Mouse (Mus musculus) hindbrain, embryonic 13.5 days (tissue): ENCODE results near the gene Golph3l. TPM values are rescaled to one million over a fixed set of nuclear protein-coding genes. Genes with fewer than 3 reads are reported as not detected.
"Not testable (repeated sequence)": the region's sequence is repeated elsewhere in the genome, so short reads cannot be mapped to it uniquely, and the experiment has no call there.

ENCODE experiments used
- ATAC-seq: fragments of 200-750 bp; cut with Nextera tagmentation; 2 replicates; pipeline ENCODE4 v1.8.0; 2017; ENCODE audit warnings: moderate TSS enrichment; ENCODE audit not compliant: low FRiP score
- H3K27ac ChIP-seq: fragments of 300-500 bp; sonication (generic); 2 replicates; pipeline ENCODE4 v1.5.1; 2015; ENCODE audit warnings: inconsistent platforms, mild to moderate bottlenecking, moderate library complexity
- H3K27me3 ChIP-seq: fragments of 300-500 bp; sonication (generic); 2 replicates; pipeline ENCODE4 v1.6.1; 2015; ENCODE audit warnings: mild to moderate bottlenecking, inconsistent platforms
- H3K36me3 ChIP-seq: fragments of 300-500 bp; sonication (generic); 2 replicates; pipeline ENCODE4 v1.6.1; 2015; ENCODE audit warnings: mild to moderate bottlenecking, inconsistent platforms
- H3K4me1 ChIP-seq: fragments of 300-500 bp; sonication (generic); replicated peaks from 2 replicates; pipeline ENCODE4 v1.6.1; 2015; ENCODE audit warnings: inconsistent platforms
- H3K4me2 ChIP-seq: fragments of 300-500 bp; sonication (generic); 2 replicates; pipeline ENCODE4 v1.6.1; 2015; ENCODE audit warnings: inconsistent platforms, mild to moderate bottlenecking, moderate library complexity
- H3K4me3 ChIP-seq: fragments of 300-500 bp; sonication (generic); 2 replicates; pipeline ENCODE4 v1.5.1; 2015; ENCODE audit warnings: mild to moderate bottlenecking, inconsistent platforms
- H3K9ac ChIP-seq: fragments of 300-500 bp; sonication (generic); 2 replicates; pipeline ENCODE4 v1.6.1; 2015; ENCODE audit warnings: mild to moderate bottlenecking, inconsistent platforms
- H3K9me3 ChIP-seq: fragments of 300-500 bp; sonication (generic); 2 replicates; pipeline ENCODE4 v1.6.1; 2016; ENCODE audit warnings: inconsistent platforms
- WGBS: fragments of 180-500 bp; shearing (Covaris S2); methylation state at CpG from one replicate; pipeline ENCODE4 v1.1.7; 2015; 5-methylcytosine and 5-hydroxymethylcytosine counted together
- polyA plus RNA-seq: library from polyadenylated mRNA; unstranded; fragments of >200 nt; fragmentation: Nextera tagmentation; extraction: Ambion mirVana; gene quantifications from 2 replicates; pipeline ENCODE4 v1.2.1, GENCODE M21; 2015

Golph3l gene
- polyA plus RNA-seq, 1 experiment from 2014 or later: 32.6 TPM

DNA sequence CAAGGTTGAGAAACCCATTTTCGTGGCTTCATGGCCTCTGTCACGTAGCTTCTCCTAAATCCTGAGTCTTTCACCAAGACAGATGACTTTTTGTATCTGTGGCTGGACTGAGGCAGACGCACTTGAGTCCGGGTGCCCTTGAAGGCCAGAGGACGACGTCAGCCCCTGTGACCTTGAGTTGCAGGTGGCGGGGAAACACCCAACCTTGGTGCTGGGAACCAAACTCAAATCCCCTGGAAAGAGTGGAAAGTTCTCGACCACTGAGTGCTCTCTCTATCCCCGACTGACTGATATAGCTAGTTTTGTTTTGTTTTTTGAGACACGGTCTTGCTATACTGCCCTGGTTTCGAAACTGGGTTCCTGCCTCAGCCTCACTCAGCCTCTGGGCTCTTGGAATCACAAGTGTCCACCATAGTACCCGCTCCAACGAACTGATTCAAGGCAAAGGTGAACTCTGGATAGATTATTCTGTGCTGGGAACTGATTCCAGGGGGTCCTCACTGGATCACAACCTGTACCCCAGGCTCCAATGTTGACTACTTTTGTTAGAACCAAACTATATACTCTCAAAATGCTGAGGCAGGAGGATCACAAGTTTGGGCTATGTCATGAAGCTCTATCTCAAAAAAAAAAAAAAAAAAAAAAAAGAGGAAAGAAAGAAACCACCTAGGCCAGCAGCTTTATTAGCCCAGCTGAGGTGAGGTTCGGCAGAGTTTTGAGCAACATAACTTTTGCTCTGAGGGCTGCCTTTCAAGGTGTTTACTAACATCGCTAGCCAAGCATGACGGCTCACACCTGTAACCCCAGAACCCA lies 62.9 kb downstream of the Golph3l start:
- WGBS: 90% methylated on average over 16 of the region's 16 CpGs
- ATAC-seq: no peak
- H3K27me3 ChIP-seq: no peaks in the 10 kb centered on the region
- H3K4me1 ChIP-seq: peaks cover 6% of the 10 kb centered on the region; the same call in 1 of the 2 replicates
- no peaks in the 10 kb centered on the region for H3K36me3 ChIP-seq
- H3K4me2 ChIP-seq: no peak overlapping the region
- H3K9me3 ChIP-seq: no peaks in the 10 kb centered on the region
- H3K9ac ChIP-seq: no peak overlapping the region
- H3K4me3 ChIP-seq: no peak overlapping the region
- no peak overlapping the region for H3K27ac ChIP-seq

DNA sequence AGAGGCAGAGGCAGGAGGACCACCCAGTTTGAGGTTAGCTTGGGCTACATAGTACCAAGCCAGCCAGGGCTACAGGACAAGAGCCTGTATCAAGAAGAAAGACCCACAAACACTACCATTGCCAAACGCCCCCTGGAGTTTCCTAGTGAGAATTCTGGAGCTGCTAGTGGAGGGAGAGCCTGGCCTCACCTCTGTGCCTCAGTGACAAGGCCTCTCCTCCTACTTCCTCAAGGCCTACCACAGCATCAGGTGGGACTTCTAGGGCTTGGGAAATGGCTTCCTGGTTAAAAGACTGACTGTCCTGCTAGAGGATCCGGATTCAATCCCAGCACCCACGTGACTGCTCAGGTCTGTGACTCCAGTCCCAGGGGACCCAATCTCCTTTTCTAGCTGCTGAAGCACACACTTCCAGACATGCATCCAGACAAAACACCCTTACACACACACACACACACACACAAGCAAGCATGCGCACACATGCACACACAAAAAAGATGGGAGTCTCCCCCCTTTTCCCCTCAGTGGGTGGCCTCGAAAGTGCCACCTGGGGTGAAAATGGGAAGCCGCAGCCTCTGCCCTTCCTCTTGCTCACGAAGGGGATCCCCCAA lies 63.6 kb downstream of the Golph3l start:
- H3K27me3 ChIP-seq: no peaks in the 10 kb centered on the region
- peaks cover 6% of the 10 kb centered on the region; the same call in 1 of the 2 replicates for H3K4me1 ChIP-seq
- H3K4me3 ChIP-seq: no peak overlapping the region
- WGBS: 56% methylated on average over 7 of the region's 7 CpGs
- no peak overlapping the region for H3K4me2 ChIP-seq
- ATAC-seq: 0 out of 2 replicates have a peak, but pooled peaks have one; percentile 29
- no peaks in the 10 kb centered on the region for H3K36me3 ChIP-seq
- H3K9ac ChIP-seq: no peak overlapping the region
- no peaks in the 10 kb centered on the region for H3K9me3 ChIP-seq
- H3K27ac ChIP-seq: no peak overlapping the region

DNA sequence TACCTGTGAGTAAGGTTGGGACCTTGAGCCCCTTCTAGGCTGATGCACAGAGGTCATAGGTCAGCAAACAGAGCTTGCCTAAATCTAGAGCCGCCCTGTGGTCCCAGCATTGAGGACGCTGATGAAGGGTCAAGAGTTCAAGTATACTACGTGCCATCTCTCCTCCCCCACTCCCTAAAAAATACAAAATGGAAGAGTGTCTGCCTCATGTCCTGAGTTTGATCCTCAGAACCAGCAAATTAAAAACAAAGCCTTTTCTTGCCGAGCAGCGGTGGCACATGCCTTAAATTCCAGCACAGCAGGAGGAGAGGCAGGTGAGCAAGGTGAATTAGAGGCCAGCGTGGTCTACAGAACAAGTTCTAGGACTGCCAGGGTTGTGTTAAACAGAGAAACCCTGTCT lies 64.1 kb downstream of the Golph3l start:
- Histone ChIP-seq H3K27ac (no peak overlapping the region), H3K27me3 (no peaks in the 10 kb centered on the region), H3K4me3 (no peak overlapping the region), H3K4me2 (no peak overlapping the region), H3K9ac (no peak overlapping the region), H3K36me3 (no peaks in the 10 kb centered on the region), H3K9me3 (no peaks in the 10 kb centered on the region), H3K4me1 (peaks cover 10% of the 10 kb centered on the region)
- ATAC-seq: no peak
- 19% methylated on average over 6 of the region's 6 CpGs for WGBS

DNA sequence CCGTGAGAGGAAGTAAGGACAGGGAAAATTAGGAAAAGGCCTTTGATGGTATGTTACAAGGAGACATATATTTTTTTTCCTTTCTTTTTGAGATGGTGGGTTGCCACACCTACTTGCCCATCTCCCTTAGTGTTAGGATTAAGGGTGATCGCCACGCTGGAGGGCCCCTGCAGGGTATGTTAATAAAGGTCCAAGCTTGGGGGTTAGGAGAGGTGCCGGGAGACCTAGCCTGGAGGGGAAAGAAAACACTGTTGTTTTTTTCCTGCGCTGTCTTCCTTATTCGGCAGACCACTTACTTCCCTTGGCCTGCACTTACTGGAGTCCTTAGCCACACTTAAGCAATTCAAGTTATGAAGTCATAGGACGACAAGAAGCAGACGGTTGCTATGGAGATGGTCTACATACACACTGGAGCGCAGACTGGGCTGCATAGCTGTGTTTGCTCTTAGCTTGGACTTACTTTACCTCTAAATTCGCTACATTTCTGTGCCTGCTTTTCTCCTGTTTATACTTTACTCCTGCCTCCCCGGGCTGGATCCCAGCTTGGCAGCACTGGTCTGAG lies 64.8 kb downstream of the Golph3l start:
- no peak for ATAC-seq
- 30% methylated on average over 11 of the region's 11 CpGs for WGBS
- Histone ChIP-seq H3K4me3 (no peak overlapping the region), H3K4me2 (no peak overlapping the region; the same call in 1 of the 2 replicates), H3K27me3 (no peaks in the 10 kb centered on the region), H3K27ac (no peak overlapping the region), H3K9ac (peak overlapping the region; percentile 13; the same call in 1 of the 2 replicates), H3K36me3 (no peaks in the 10 kb centered on the region), H3K9me3 (no peaks in the 10 kb centered on the region), H3K4me1 (peaks cover 14% of the 10 kb centered on the region)

DNA sequence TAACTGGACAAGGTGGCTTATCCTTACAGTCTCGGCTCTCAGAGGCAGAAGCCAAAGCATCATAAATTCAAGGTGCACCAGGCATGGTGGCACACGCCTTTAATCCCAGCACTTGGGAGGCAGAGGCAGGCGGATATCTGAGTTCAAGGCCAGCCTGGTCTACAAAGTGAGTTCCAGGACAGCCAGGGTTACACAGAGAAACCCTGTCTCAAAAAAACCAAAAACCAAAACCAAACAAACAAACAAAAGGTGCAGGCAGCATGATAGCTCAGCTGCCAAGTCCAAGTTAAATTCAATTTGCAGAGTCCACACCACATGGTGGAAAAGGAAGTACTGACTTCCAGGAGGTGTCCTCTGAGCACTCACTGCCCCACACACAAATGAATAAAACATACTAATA lies 65.6 kb downstream of the Golph3l start:
- H3K4me1 ChIP-seq: peaks cover 14% of the 10 kb centered on the region
- H3K27ac ChIP-seq, H3K4me2 ChIP-seq, H3K9ac ChIP-seq, ATAC-seq, H3K36me3 ChIP-seq, H3K9me3 ChIP-seq, H3K27me3 ChIP-seq, H3K4me3 ChIP-seq: not testable (repeated sequence)
- 94% methylated on average over 3 of the region's 3 CpGs for WGBS

DNA sequence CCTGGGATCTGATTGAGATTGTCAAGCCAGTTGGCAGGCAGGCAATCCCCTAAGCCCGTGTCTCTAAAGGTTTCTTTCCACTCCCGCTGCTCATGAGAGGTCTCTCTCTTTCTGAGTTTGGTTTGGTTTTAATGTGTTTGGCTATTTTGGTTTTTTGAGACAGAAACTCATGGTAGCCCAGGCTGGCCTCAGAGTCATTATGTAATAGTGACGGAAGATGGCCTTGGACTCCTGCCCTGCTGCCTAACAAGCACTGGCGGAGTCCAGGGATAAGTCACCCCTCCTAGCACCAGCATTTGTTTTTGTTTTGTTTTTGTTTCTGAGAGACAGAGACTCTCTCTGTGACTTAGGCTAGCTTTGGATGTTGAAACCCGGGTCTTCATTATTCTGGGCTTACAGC lies 66.7 kb downstream of the Golph3l start:
- Histone ChIP-seq H3K4me3 (no peak overlapping the region), H3K36me3 (no peaks in the 10 kb centered on the region), H3K4me2 (no peak overlapping the region), H3K9ac (no peak overlapping the region), H3K27me3 (no peaks in the 10 kb centered on the region), H3K9me3 (no peaks in the 10 kb centered on the region), H3K4me1 (peaks cover 16% of the 10 kb centered on the region), H3K27ac (no peak overlapping the region)
- ATAC-seq: no peak
- 85% methylated on average over 5 of the region's 5 CpGs for WGBS

DNA sequence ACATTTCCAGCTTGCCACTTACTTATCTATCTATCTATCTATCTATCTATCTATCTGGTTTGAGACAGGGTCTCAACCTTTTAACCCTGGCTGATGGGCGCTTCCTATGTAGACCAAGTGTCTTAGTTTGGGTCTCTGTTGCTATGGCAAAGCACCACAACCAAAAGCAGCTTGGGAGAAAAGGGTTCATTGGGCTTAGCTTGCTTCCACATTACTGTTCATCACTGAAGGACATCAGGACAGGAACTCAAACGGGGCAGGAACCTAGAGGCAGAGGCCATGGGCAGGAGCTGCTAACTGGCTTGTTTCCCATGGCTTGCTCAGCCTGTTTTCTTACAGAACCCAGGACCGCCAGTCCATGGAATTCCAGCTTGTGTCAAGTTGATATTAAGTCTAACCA lies 68.4 kb downstream of the Golph3l start:
- peaks cover 30% of the 10 kb centered on the region for H3K4me1 ChIP-seq
- no peak overlapping the region for H3K4me3 ChIP-seq
- H3K27ac ChIP-seq: no peak overlapping the region
- no peak overlapping the region for H3K4me2 ChIP-seq
- 93% methylated on average over 3 of the region's 3 CpGs for WGBS
- peaks cover 12% of the 10 kb centered on the region for H3K36me3 ChIP-seq
- no peak overlapping the region for H3K9ac ChIP-seq
- ATAC-seq: no peak
- H3K9me3 ChIP-seq: no peaks in the 10 kb centered on the region
- no peaks in the 10 kb centered on the region for H3K27me3 ChIP-seq

DNA sequence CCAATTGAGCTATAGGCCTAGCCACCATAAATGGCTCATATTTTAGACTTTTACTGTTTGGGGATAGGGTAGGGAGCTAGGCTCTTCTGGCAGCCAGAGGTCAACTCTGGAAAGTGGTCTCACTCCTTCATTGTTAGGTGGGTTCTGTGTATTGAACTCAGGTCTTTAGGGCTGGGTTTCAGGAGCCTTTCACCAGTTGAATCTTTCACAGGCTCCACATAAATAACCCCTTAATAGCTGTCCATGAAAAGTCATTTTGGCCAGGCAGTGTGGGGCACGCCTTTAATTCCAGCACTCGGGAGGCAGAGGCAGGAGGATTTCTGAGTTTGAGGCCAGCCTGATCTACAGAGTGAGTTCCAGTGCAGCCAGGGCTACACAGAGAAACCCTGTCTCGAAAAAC lies 69.0 kb downstream of the Golph3l start:
- Histone ChIP-seq H3K36me3 (peaks cover 17% of the 10 kb centered on the region), H3K27ac (peak overlapping the region; percentile 99), H3K4me1 (peaks cover 37% of the 10 kb centered on the region), H3K9ac (peak overlapping the region; percentile 100), H3K4me2 (peak overlapping the region; percentile 64), H3K9me3 (no peaks in the 10 kb centered on the region), H3K4me3 (peak overlapping the region; percentile 99), H3K27me3 (no peaks in the 10 kb centered on the region)
- ATAC-seq: no peak
- WGBS: 93% methylated on average over 3 of the region's 3 CpGs

DNA sequence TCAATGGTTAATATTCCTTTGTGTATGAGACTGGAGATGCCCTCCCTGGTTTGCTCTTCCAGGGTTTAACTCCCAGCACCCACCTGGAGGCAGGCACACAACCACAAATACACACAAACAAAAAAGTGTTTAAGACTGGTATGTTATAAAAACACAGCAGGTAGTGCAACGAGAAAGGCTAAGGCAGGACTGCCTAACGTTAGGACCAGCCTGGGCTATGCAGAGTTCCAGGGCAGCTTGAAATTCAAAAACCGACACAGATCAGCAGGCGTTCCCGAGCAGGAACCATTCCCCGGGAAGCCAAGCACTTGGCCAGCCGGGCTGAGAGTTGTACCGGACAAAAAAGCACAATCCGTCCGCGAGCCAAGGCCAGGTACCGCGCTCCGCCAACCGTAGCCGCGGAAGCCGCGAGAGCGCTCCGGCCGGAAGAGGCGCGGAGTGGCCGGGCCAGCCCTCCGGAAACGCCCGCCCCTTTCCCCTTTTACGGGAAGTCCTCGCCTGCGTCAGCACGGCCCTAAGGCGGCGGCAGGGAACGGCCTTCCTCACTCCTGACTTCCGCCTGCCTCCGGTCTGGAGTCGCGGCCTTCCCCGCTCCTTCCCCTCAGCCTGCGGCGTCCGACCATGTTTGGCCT lies 69.6 kb downstream of the Golph3l start, which contains the start of gene Mcl1:
Gene Mcl1, plus strand, starts transcription at position 553 of the 632 bp plus-strand sequence.
- WGBS: under 1% methylated on average over 43 of the region's 43 CpGs
- Histone ChIP-seq H3K27me3 (no peaks in the 10 kb centered on the region), H3K9ac (peak within 1 kb of the TSS; percentile 100), H3K4me2 (peak within 1 kb of the TSS; percentile 64), H3K27ac (peak within 1 kb of the TSS; percentile 99), H3K36me3 (peaks cover 23% of the 10 kb centered on the region), H3K4me3 (peak within 1 kb of the TSS; percentile 99), H3K9me3 (no peaks in the 10 kb centered on the region), H3K4me1 (peaks cover 41% of the 10 kb centered on the region)
- ATAC-seq: peak; percentile 97

DNA sequence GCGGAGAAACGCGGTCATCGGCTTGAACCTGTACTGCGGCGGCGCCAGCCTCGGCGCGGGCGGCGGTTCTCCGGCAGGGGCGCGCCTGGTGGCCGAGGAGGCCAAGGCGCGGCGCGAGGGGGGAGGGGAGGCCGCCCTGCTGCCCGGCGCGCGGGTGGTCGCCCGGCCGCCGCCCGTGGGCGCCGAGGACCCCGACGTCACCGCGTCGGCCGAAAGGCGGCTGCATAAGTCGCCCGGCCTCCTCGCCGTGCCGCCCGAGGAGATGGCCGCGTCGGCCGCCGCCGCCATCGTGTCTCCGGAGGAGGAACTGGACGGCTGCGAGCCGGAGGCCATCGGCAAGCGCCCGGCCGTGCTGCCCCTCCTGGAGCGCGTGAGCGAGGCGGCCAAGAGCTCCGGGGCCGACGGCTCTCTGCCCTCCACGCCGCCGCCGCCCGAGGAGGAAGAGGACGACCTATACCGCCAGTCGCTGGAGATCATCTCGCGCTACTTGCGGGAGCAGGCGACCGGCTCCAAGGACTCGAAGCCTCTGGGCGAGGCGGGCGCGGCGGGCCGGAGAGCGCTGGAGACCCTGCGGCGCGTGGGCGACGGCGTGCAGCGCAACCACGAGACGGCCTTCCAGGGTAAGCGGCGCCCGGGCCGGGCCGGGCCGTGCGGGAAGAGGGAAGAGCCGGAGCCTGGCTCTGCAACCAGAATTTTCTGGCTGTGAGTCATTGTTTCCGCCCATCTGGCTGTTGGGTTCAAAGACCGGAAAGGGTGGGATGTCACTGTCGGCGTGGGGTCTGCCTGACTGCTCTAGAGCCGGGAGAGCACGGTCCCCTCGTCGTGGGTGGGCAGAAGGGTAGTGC lies 70.4 kb downstream of the Golph3l start:
- H3K4me1 ChIP-seq: peaks cover 43% of the 10 kb centered on the region
- peak; percentile 81 for ATAC-seq
- H3K36me3 ChIP-seq: peaks cover 30% of the 10 kb centered on the region
- H3K4me3 ChIP-seq: peak overlapping the region; percentile 99
- H3K4me2 ChIP-seq: peak overlapping the region; percentile 63
- H3K27ac ChIP-seq: peak overlapping the region; percentile 99
- H3K9me3 ChIP-seq: no peaks in the 10 kb centered on the region
- peak overlapping the region; percentile 100 for H3K9ac ChIP-seq
- WGBS: under 1% methylated on average over 109 of the region's 113 CpGs
- H3K27me3 ChIP-seq: no peaks in the 10 kb centered on the region

DNA sequence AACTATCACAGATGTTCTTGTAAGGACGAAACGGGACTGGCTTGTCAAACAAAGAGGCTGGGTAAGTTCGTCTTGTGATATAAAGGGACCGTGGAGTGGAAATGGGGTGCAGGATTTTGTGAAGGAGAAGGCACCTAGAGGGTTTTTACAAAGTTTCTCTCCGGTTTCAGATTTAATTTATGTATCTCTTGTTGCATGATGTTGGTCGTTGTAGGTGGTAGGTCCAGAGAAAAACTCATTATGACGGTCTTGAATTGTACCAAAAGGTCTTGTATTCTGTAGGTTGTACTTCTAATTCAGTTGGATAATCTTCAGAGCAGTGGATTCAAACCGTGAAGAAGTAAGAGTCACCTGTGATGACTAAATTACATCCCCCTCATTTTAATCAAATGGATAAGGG lies 71.2 kb downstream of the Golph3l start:
- Histone ChIP-seq H3K27me3 (no peaks in the 10 kb centered on the region), H3K4me3 (peak overlapping the region; percentile 99), H3K27ac (peak overlapping the region; percentile 99), H3K4me1 (peaks cover 50% of the 10 kb centered on the region), H3K9me3 (no peaks in the 10 kb centered on the region), H3K9ac (peak overlapping the region; percentile 100), H3K4me2 (peak overlapping the region; percentile 63), H3K36me3 (peaks cover 39% of the 10 kb centered on the region)
- no peak for ATAC-seq
- WGBS: 3% methylated on average over 8 of the region's 8 CpGs
